In genomic region chr17:83267202-83268128, GRCm38 (mm10) we compare ENCODE assay signal across 7 mouse cellular contexts. TPM values are rescaled to one million over a fixed set of nuclear protein-coding genes. Genes with fewer than 3 reads are reported as not detected.
DNase-seq lines count a peak whose midpoint lies in the region; ATAC-seq and TF ChIP-seq lines count a peak whose summit lies in the region.

No protein-coding gene starts in this region.

- intact Hi-C loops in left cerebral cortex, postnatal 36 days (cut with DNase I): no loop called here

- 40% methylated on average over 23 of the region's 23 CpGs for WGBS in intestine, postnatal 0 days
- 33% methylated on average over 23 of the region's 23 CpGs for WGBS in small intestine, adult 2 months

- TF ChIP-seq CTCF in cortical plate, adult 2 months (IDR thresholded peaks at IDR 0.05; ENCODE audit: extremely low read depth, insufficient read depth, low read length): no peak
- TF ChIP-seq CTCF in intestine, postnatal 0 days (IDR thresholded peaks at IDR 0.05; ENCODE audit: low read depth): no peak
- TF ChIP-seq CTCF in small intestine, adult 2 months (IDR thresholded peaks at IDR 0.05; ENCODE audit: extremely low read depth, insufficient read length, insufficient replicate concordance, low read depth, low read length): no peak

- H3K4me3 ChIP-seq in cortical plate, adult 2 months (ENCODE audit: insufficient read depth, low read length): peak overlapping the region; percentile 2; the same call in 1 of the 2 replicates
- no peak overlapping the region for H3K4me3 ChIP-seq in intestine, postnatal 0 days (ENCODE audit: low read depth, low read length)
- peak overlapping the region; percentile 57 for H3K4me3 ChIP-seq in small intestine, adult 2 months (ENCODE audit: low read depth, low read length)

- no peaks in the 10 kb centered on the region; the same call in 1 of the 2 replicates for H3K27me3 ChIP-seq in intestine, postnatal 0 days (replicated peaks; ENCODE audit: control insufficient read depth, insufficient read depth, low read length)
- H3K27me3 ChIP-seq in small intestine, adult 2 months (ENCODE audit: control insufficient read depth, insufficient read depth, low read length): no peaks in the 10 kb centered on the region

- ATAC-seq in granulocyte monocyte progenitor cell, adult 5-6 weeks (replicated peaks; ENCODE audit: poor library complexity, severe bottlenecking): peak; percentile 94
- peak; percentile 88 for ATAC-seq in intestine, postnatal 0 days

- H3K9me3 ChIP-seq in intestine, postnatal 0 days (ENCODE audit: control insufficient read depth): no peaks in the 10 kb centered on the region

- peak; percentile 80 for DNase-seq in adrenal gland, postnatal 14 days
- DNase-seq in left cerebral cortex, postnatal 36 days (ENCODE audit: low spot score in 2 of 2): peak; percentile 85 to 88
- peak; percentile 81 for DNase-seq in mesoderm, embryonic 11.5 days (ENCODE audit: low read depth, low spot score)

- no peak overlapping the region for H3K27ac ChIP-seq in cortical plate, adult 2 months (ENCODE audit: insufficient read depth, low read length)
- H3K27ac ChIP-seq in intestine, postnatal 0 days (ENCODE audit: low read depth, low read length): no peak overlapping the region
- H3K27ac ChIP-seq in small intestine, adult 2 months (ENCODE audit: insufficient read depth, low read depth, low read length): no peak overlapping the region

- H3K9ac ChIP-seq in intestine, postnatal 0 days (ENCODE audit: low read depth, low read length): no peak overlapping the region

- H3K4me1 ChIP-seq in cortical plate, adult 2 months (ENCODE audit: control insufficient read depth, insufficient read depth, low read length): peaks cover 1% of the 10 kb centered on the region; the same call in 1 of the 2 replicates
- no peaks in the 10 kb centered on the region for H3K4me1 ChIP-seq in intestine, postnatal 0 days (replicated peaks; ENCODE audit: control insufficient read depth, insufficient read depth, low read length)
- peaks cover 6% of the 10 kb centered on the region; the same call in 1 of the 2 replicates for H3K4me1 ChIP-seq in small intestine, adult 2 months (ENCODE audit: control insufficient read depth, insufficient read depth, insufficient read length, low read length)

- H3K4me2 ChIP-seq in intestine, postnatal 0 days (replicated peaks; ENCODE audit: low read depth): peak overlapping the region; percentile 60

- no peaks in the 10 kb centered on the region for H3K36me3 ChIP-seq in intestine, postnatal 0 days (ENCODE audit: control insufficient read depth, insufficient read depth)
- H3K36me3 ChIP-seq in small intestine, adult 2 months (ENCODE audit: control insufficient read depth, insufficient read depth, low read length): no peaks in the 10 kb centered on the region

- TF ChIP-seq POLR2A in cortical plate, adult 2 months (IDR thresholded peaks at IDR 0.05; ENCODE audit: extremely low read depth, insufficient read depth, low read length): peak; percentile 26; the same call in 1 of the 2 replicates
- no peak for TF ChIP-seq POLR2A in small intestine, adult 2 months (IDR thresholded peaks at IDR 0.05; ENCODE audit: low read depth, low read length)

RNA-seq across cellular contexts. Expression of gene Pkdcc, which starts 52.4 kb away (rescaled TPM):
- 72.7 and 84.2 TPM in 2 replicates for total RNA-seq in adrenal gland, postnatal 14 days (2021)
- 19.2 and 21.8 TPM in 2 replicates for polyA plus RNA-seq in cortical plate, adult 2 months (2012; rRNA removed)
- total RNA-seq in granulocyte monocyte progenitor cell, adult 5-6 weeks (2014; fragmentation: Nextera tagmentation): 0.34 TPM in 1 of 2 replicates, not detected in the other
- total RNA-seq in granulocyte monocyte progenitor cell, adult 5-6 weeks (2017): 1.8 TPM in 1 of 2 replicates, not detected in the other
- polyA plus RNA-seq in intestine, postnatal 0 days (2015; fragmentation: Nextera tagmentation; extraction: Ambion mirVana): 15.8 and 17.5 TPM in 2 replicates
- 10 to 100 TPM; 11.7 to 15.7 TPM for total RNA-seq in left cerebral cortex, postnatal 36 days (2021)
- 46.1 and 59.1 TPM in 2 replicates for polyA plus RNA-seq in small intestine, adult 2 months (2012; rRNA removed)

Comparison
In these comparisons a context has a peak if more than half of its experiments do, and no peak if none do; other contexts are left out.
1. RNA of gene Pkdcc, which starts 52.4 kb away (total RNA-seq): 72.7 to 84.2 TPM in adrenal gland, postnatal 14 days and 11.7 to 15.7 TPM in left cerebral cortex, postnatal 36 days; 0.34 to 1.8 TPM in granulocyte monocyte progenitor cell, adult 5-6 weeks; every median in the first group is over 4 times any median in the second.
2. Peak in every context shown above with its lines, with median percentiles within 50 percentile points of each other: DNase-seq.